Mouse (Mus musculus) adrenal gland, adult 10 weeks (tissue): Measurements from ENCODE around the gene Mrps36. TPM values are rescaled to one million over a fixed set of nuclear protein-coding genes. Genes with fewer than 3 reads are reported as not detected.

Source experiments
- polyA plus RNA-seq: library from polyadenylated mRNA; stranded (reverse); fragments of 350-450 nt; fragmentation: Illumina TruSeq; extraction: RNeasy Lipid Tissue Mini Kit (QIAGEN cat#74804); gene quantifications from one replicate; pipeline ENCODE4 v1.2.3, GENCODE M21; 2014; ENCODE audit warnings: low read depth, low replicate concordance

Mrps36 gene
- 145 TPM for polyA plus RNA-seq

DNA sequence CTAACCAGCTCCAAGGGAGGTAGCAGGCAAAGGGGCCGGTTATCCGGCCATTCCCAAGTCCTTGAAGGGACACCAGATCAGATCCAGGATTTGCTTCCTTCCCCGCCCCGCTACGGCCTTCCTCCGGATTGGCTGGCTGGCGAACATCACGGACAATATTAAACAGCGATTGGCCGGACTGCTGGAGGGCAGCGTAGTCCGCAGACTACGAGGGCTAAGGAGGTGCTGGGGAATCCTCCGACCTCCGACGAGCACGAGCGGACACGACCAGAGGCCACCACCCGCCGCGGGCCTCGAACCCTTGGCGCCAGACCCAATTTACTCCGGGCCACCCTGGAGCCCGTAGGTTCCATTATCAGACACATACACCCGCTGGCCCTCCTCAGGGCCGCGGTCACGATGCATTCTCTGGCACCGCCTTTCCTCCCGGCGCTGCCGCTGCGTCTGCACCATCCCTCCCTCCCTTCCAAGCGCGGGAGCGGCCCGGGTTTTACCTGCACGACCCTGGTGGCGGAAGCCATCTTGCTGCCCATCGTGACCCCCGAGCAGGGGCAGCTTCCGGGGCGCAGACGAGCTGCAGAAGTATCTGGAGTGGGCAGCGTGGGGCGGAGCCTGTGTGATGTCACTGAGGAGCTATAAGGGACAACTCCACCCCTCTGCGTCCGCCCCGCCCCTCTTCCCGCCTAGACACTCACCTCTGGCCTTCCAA lies at the start of gene Mrps36:
Gene Mrps36, minus strand, starts transcription at position 624 of the 709 bp plus-strand sequence.

DNA sequence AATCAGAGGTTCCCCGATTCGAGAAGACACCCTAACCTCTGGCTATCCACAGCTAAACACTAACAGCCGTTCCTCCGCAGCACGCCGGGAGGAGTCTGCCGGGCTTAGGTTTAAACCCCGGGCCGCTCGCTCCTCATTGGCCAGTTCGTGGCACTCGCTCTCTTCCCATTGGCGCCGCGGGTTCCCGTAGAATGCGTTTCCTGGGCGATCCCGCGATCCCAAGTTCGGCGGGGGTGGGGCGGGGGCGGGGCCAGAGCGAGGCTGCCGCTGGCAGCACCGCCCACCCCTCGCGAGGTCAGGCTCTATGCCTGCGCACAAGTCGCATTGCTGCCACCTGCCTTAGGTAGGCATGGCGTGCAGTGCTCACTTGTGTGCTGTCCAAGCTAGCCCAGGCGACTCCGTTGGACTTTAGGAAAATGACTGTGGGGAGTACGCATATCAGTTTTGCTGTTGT lies 42.0 kb upstream of the Mrps36 start, which contains the start of gene Ccnb1:
Gene Ccnb1, minus strand, starts transcription at position 157 of the 454 bp plus-strand sequence.

DNA sequence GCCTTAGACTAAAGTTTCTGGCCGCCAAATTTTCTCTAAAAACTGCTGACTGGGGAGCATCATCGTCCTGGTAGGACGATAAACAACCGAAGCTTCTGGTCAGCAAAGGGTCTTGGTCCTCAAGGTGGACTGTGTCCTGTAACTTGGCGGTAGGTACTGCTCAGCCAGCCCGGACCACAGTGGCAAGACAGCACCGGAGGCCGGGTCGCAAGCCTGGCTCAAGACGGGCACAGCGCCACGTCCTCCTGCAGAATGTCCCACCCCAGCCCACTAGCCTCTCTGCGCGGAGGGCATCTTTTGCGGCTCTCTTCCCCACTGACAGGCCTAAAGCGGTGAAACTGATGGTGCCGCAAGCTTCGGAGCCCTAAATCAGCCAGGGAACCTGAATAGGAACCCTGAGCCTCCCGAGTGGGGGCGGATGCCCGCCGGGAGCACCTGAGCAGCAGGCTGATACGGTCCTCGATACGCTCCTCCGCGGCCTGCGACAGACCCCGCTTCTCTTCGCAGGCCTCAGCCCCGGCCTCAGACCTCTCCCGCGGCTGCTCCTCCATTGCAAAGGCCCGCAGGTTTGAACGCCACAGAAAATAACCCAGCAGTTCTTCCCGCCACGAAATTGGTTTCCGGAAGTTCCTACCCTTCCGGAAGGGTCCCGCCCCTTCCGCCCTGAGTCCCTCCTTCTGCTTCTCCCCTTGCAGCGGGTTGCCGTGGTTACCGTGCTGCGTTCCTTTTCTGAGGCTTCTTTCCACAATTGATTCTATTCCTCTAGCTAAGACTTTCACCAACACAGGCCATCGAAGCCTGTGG lies 31.0 kb upstream of the Mrps36 start, which contains the start of gene Cenph:
Gene Cenph, minus strand, starts transcription at position 648 of the 804 bp plus-strand sequence.

DNA sequence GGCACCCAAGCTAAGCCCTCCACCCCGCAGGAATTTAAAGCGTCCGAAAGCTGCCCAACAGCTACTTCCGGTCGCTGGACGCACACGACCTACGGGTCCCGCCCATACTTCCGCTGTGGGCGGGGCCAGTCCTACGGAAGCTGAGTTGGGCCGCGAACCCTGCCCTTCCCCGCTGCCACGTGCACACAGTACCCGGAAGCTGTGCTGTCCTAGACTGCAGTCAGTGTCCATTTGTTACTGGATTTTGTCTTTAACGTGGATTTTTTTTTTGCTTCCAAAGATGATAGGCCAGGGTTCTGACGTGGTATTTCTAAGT lies 13.6 kb downstream of the Mrps36 start, which contains the start of gene Cdk7:
Gene Cdk7, minus strand, starts transcription at position 79 of the 316 bp plus-strand sequence.

Other genes starting within 250 kb of the Mrps36 start
- gene Ocln, start 191.9 kb downstream of the Mrps36 start, polyA plus RNA-seq, result 9.4 TPM
- 0.17 TPM for gene Marveld2, start 127.7 kb downstream of the Mrps36 start, polyA plus RNA-seq
- gene Ak6, start 93.7 kb downstream of the Mrps36 start, polyA plus RNA-seq, result 209 TPM
- gene Rad17, start 93.6 kb downstream of the Mrps36 start, polyA plus RNA-seq, result 72.3 TPM
- 4.7 TPM for gene Taf9, start 93.1 kb downstream of the Mrps36 start, polyA plus RNA-seq
- 1.6 TPM for gene Ccdc125, start 74.9 kb downstream of the Mrps36 start, polyA plus RNA-seq
- gene Cdk7, start 13.7 kb downstream of the Mrps36 start, polyA plus RNA-seq, result 55.3 TPM
- 3.3 TPM for gene Cenph, start 31.2 kb upstream of the Mrps36 start, polyA plus RNA-seq
- 8.5 TPM for gene Ccnb1, start 41.9 kb upstream of the Mrps36 start, polyA plus RNA-seq
- gene Slc30a5, start 88.8 kb upstream of the Mrps36 start, polyA plus RNA-seq, result 157 TPM